Mouse (Mus musculus) cortical plate, adult 2 months (tissue): ENCODE data around the gene Tbc1d10a.

ENCODE experiments used
- CTCF ChIP-seq: fragments of 200-500 bp; IDR thresholded peaks from 2 replicates; pipeline ENCODE4 v1.5.1; 2011; ENCODE audit warnings: mild to moderate bottlenecking, control low read depth, low read length; ENCODE audit not compliant: insufficient read depth; ENCODE audit errors: extremely low read depth
- POLR2A ChIP-seq: fragments of 200-500 bp; IDR thresholded peaks from 2 replicates; pipeline ENCODE4 v1.6.1; 2011; ENCODE audit warnings: mild to moderate bottlenecking, low read length, control low read depth; ENCODE audit not compliant: insufficient read depth; ENCODE audit errors: extremely low read depth

GRCm38 (mm10) chr11:4241180-4241579 lies 54.6 kb downstream of the Tbc1d10a start:
- no peak for TF ChIP-seq CTCF
- no peak for TF ChIP-seq POLR2A
